17 mouse cellular contexts compared by ENCODE assay signal in the genomic region with DNA sequence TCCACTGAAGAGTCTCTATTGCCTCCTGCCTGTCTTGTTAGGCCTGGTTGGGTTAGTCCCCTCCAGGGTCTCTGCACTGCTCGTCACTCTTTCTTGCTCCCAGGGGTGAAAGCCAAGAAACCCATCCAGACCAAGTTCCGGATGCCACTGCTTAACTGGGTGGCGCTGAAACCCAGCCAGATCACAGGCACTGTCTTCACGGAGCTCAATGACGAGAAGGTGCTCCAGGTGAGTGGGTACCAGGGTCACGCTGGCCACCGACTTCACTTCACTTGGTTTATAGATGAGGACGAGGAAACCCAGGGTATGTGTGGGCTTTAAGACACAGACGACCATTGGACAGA. TPM values are rescaled to one million over a fixed set of nuclear protein-coding genes. Genes with fewer than 3 reads are reported as not detected.
"Had no signal": no experiment of that assay in that cellular context is flagged by ENCODE, and none has a peak within 500 bp of the region (broad histone marks: within the 10 kb centered on the region; RNA-seq: fewer than 3 reads in every experiment).

No protein-coding gene starts in this region.

- H3K27ac ChIP-seq: limb, embryonic 13.5 days; liver, embryonic 14.5 days; midbrain, embryonic 15.5 days; neural tube, embryonic 12.5 days had no signal

- H3K36me3 ChIP-seq: limb, embryonic 13.5 days; neural tube, embryonic 12.5 days had no signal

- H3K4me3 ChIP-seq: limb, embryonic 13.5 days; neural tube, embryonic 12.5 days had no signal

- DNase-seq: kidney, adult 2 months; lung, adult 18-20 months; lung, postnatal 36 days; right cerebral cortex, postnatal 4 days; spleen, adult 18-20 months had no signal

RNA-seq across cellular contexts. Expression of gene 1700023F06Rik, which starts 14.6 kb away (rescaled TPM):
- total RNA-seq: liver, adult 2 months; monocyte, adult 5-6 weeks; neutrophil, adult 5-6 weeks had no signal
- polyA plus RNA-seq: liver, adult 2 months; liver, embryonic 14.5 days had no signal

RNA-seq across cellular contexts. Expression of gene Spata32, which starts 24.4 kb away (rescaled TPM):
- total RNA-seq: liver, adult 2 months; megakaryocyte progenitor cell, adult 5-6 weeks; monocyte, adult 5-6 weeks; neutrophil, adult 5-6 weeks had no signal
- polyA plus RNA-seq: kidney, adult 2 months; kidney, embryonic 16.5 days; limb, embryonic 13.5 days; liver, adult 2 months; liver, embryonic 14.5 days; lung, embryonic 16.5 days; stomach, embryonic 14.5 days; thymus, postnatal 0 days had no signal
